Mouse (Mus musculus): ENCODE measurements at regions not wholly inside any gene's neighbourhood (a gene's known extent, or its start where the extent isn't known, plus 50 kb on each side); places are given as distances from the start of the nearest gene placed in this dataset.

GRCm38 (mm10) chr16:72159411-72159810 lies 148.7 kb upstream of the Robo1 start:
- H3K27me3 ChIP-seq (ENCODE audit: control insufficient read depth in 1 of 2, insufficient read depth in 2 of 2, low read length in 2 of 2), result no peaks in the 10 kb centered on the region
- H3K27ac ChIP-seq (ENCODE audit: control insufficient read depth, low read depth, low read length), result no peak overlapping the region
- no peaks in the 10 kb centered on the region for H3K9me3 ChIP-seq (replicated peaks; ENCODE audit: insufficient read depth, low read length)
- TF ChIP-seq TBP (IDR thresholded peaks at IDR 0.05; ENCODE audit: low read depth, low read length) (no peak), TCF12 (IDR thresholded peaks at IDR 0.05; ENCODE audit: low read depth, low read length) (no peak), ZNF384 (IDR thresholded peaks at IDR 0.05; ENCODE audit: low read depth, low read length) (no peak)
- H3K4me1 ChIP-seq (ENCODE audit: control insufficient read depth in 1 of 2, insufficient read depth in 2 of 2, low read length in 2 of 2), result no peaks in the 10 kb centered on the region
- H3K9ac ChIP-seq (ENCODE audit: control insufficient read depth, low read depth, low read length, poor library complexity, severe bottlenecking), result no peak overlapping the region
- no peaks in the 10 kb centered on the region for H3K36me3 ChIP-seq (ENCODE audit: control insufficient read depth in 1 of 2, insufficient read depth in 2 of 2, low read length in 2 of 2)
- DNase-seq (ENCODE audit: low read depth, low spot score), result no peak
- H3K4me3 ChIP-seq (ENCODE audit: control insufficient read depth in 1 of 2, insufficient read depth in 1 of 2, low read depth in 2 of 2, low read length in 2 of 2), result no peak overlapping the region
- H3K79me2 ChIP-seq (ENCODE audit: control insufficient read depth, insufficient read depth, low read length, poor library complexity), result no peaks in the 10 kb centered on the region

GRCm38 (mm10) chr16:72175727-72176126 lies 132.4 kb upstream of the Robo1 start:
- H3K4me3 ChIP-seq (ENCODE audit: control insufficient read depth in 1 of 2, insufficient read depth in 1 of 2, low read depth in 2 of 2, low read length in 2 of 2), result no peak overlapping the region
- H3K27ac ChIP-seq (ENCODE audit: control insufficient read depth, low read depth, low read length), result no peak overlapping the region
- H3K9me3 ChIP-seq (replicated peaks; ENCODE audit: insufficient read depth, low read length), result no peaks in the 10 kb centered on the region
- H3K27me3 ChIP-seq (ENCODE audit: control insufficient read depth in 1 of 2, insufficient read depth in 2 of 2, low read length in 2 of 2), result no peaks in the 10 kb centered on the region
- H3K79me2 ChIP-seq (ENCODE audit: control insufficient read depth, insufficient read depth, low read length, poor library complexity), result no peaks in the 10 kb centered on the region
- H3K9ac ChIP-seq (ENCODE audit: control insufficient read depth, low read depth, low read length, poor library complexity, severe bottlenecking), result no peak overlapping the region
- no peak for DNase-seq (ENCODE audit: low read depth, low spot score)
- no peaks in the 10 kb centered on the region for H3K36me3 ChIP-seq (ENCODE audit: control insufficient read depth in 1 of 2, insufficient read depth in 2 of 2, low read length in 2 of 2)
- TF ChIP-seq MAFK (IDR thresholded peaks at IDR 0.05; ENCODE audit: borderline replicate concordance, low read depth, low read length) (no peak), POLR2AphosphoS5 (IDR thresholded peaks at IDR 0.05; ENCODE audit: borderline replicate concordance, low read depth, low read length) (no peak), KAT2A (conservative IDR thresholded peaks at IDR 0.05; ENCODE audit: low read depth, low read length) (no peak), MYC (IDR thresholded peaks at IDR 0.05; ENCODE audit: low read depth, low read length) (no peak), USF1 (IDR thresholded peaks at IDR 0.05; ENCODE audit: low read depth, low read length) (no peak), RAD21 (IDR thresholded peaks at IDR 0.05; ENCODE audit: low read depth, low read length) (no peak), ZNF384 (IDR thresholded peaks at IDR 0.05; ENCODE audit: low read depth, low read length) (no peak), MAZ (IDR thresholded peaks at IDR 0.05; ENCODE audit: low read depth, low read length) (no peak), TAL1 (IDR thresholded peaks at IDR 0.05; ENCODE audit: low read length) (no peak), POLR2A (IDR thresholded peaks at IDR 0.05; ENCODE audit: control insufficient read depth in 1 of 2, insufficient read depth in 1 of 2, low read depth in 1 of 2, low read length in 2 of 2, poor library complexity in 1 of 2) (no peak), HCFC1 (IDR thresholded peaks at IDR 0.05; ENCODE audit: low read depth, low read length) (no peak)
- H3K4me1 ChIP-seq (ENCODE audit: control insufficient read depth in 1 of 2, insufficient read depth in 2 of 2, low read length in 2 of 2), result no peaks in the 10 kb centered on the region

GRCm38 (mm10) chr16:72194320-72194719 lies 113.8 kb upstream of the Robo1 start:
- no peaks in the 10 kb centered on the region for H3K36me3 ChIP-seq (ENCODE audit: control insufficient read depth in 1 of 2, insufficient read depth in 2 of 2, low read length in 2 of 2)
- TF ChIP-seq HCFC1 (IDR thresholded peaks at IDR 0.05; ENCODE audit: low read depth, low read length) (no peak), SIN3A (IDR thresholded peaks at IDR 0.05; ENCODE audit: low read length) (no peak), KAT2A (conservative IDR thresholded peaks at IDR 0.05; ENCODE audit: low read depth, low read length) (no peak), TBP (IDR thresholded peaks at IDR 0.05; ENCODE audit: low read depth, low read length) (no peak), USF1 (IDR thresholded peaks at IDR 0.05; ENCODE audit: low read depth, low read length) (no peak), RAD21 (IDR thresholded peaks at IDR 0.05; ENCODE audit: low read depth, low read length) (no peak), GATA1 (IDR thresholded peaks at IDR 0.05; ENCODE audit: low read depth, low read length) (no peak)
- H3K4me1 ChIP-seq (ENCODE audit: control insufficient read depth in 1 of 2, insufficient read depth in 2 of 2, low read length in 2 of 2), result no peaks in the 10 kb centered on the region
- no peak overlapping the region for H3K27ac ChIP-seq (ENCODE audit: control insufficient read depth, low read depth, low read length)
- H3K79me2 ChIP-seq (ENCODE audit: control insufficient read depth, insufficient read depth, low read length, poor library complexity), result no peaks in the 10 kb centered on the region
- no peak overlapping the region for H3K9ac ChIP-seq (ENCODE audit: control insufficient read depth, low read depth, low read length, poor library complexity, severe bottlenecking)
- no peaks in the 10 kb centered on the region for H3K9me3 ChIP-seq (replicated peaks; ENCODE audit: insufficient read depth, low read length)
- no peak overlapping the region for H3K4me3 ChIP-seq (ENCODE audit: control insufficient read depth in 1 of 2, insufficient read depth in 1 of 2, low read depth in 2 of 2, low read length in 2 of 2)
- DNase-seq (ENCODE audit: low read depth, low spot score), result no peak
- no peaks in the 10 kb centered on the region for H3K27me3 ChIP-seq (ENCODE audit: control insufficient read depth in 1 of 2, insufficient read depth in 2 of 2, low read length in 2 of 2)
